Mouse (Mus musculus): ENCODE results near the gene Oscp1. TPM values are rescaled to one million over a fixed set of nuclear protein-coding genes. Genes with fewer than 3 reads are reported as not detected.
A peak's percentile ranks its signal among the peaks of the same experiment; 100 is the strongest.

The Oscp1 gene
- polyA plus RNA-seq, 1 experiment from 2014 or later = 32.0 TPM

GRCm38 (mm10) chr4:126051617-126052016, 6.7 kb upstream of the Oscp1 start:
- ATAC-seq (ENCODE audit: insufficient number of reproducible peaks, low FRiP score, low TSS enrichment, low read depth) = no peak
- 77% methylated on average over 7 of the region's 7 CpGs for WGBS

GRCm38 (mm10) chr4:126057207-126058133, 895 bp upstream of the Oscp1 start:
- Histone ChIP-seq H3K27ac (replicated peaks) (peak overlapping the region; percentile 51; the same call in 1 of the 2 replicates), H3K4me2 (replicated peaks) (peak overlapping the region; percentile 84), H3K4me1 (peaks cover 14% of the 10 kb centered on the region), H3K36me3 (peaks cover 33% of the 10 kb centered on the region), H3K9me3 (replicated peaks) (no peaks in the 10 kb centered on the region), H3K4me3 (replicated peaks) (peak overlapping the region; percentile 74), H3K27me3 (no peaks in the 10 kb centered on the region), H3K9ac (peak overlapping the region; percentile 59)
- no peak for ATAC-seq (ENCODE audit: insufficient number of reproducible peaks, low FRiP score, low TSS enrichment, low read depth)
- 13% methylated on average over 19 of the region's 19 CpGs for WGBS

More at GRCm38 (mm10) chr4:126051617-126052016, 6.7 kb upstream of the Oscp1 start:
- Histone ChIP-seq H3K9me3 (replicated peaks) (no peaks in the 10 kb centered on the region), H3K4me2 (replicated peaks) (no peak overlapping the region), H3K4me1 (peaks cover 13% of the 10 kb centered on the region), H3K36me3 (peaks cover 65% of the 10 kb centered on the region), H3K9ac (no peak overlapping the region), H3K27ac (replicated peaks) (no peak overlapping the region), H3K27me3 (no peaks in the 10 kb centered on the region), H3K4me3 (replicated peaks) (no peak overlapping the region)

GRCm38 (mm10) chr4:126058997-126059362, 615 bp downstream of the Oscp1 start:
- peak overlapping the region; percentile 59 for H3K9ac ChIP-seq
- no peaks in the 10 kb centered on the region for H3K27me3 ChIP-seq
- no peak overlapping the region for H3K27ac ChIP-seq (replicated peaks)
- WGBS = 35% methylated on average over 9 of the region's 9 CpGs
- H3K4me2 ChIP-seq (replicated peaks) = peak overlapping the region; percentile 84
- H3K4me1 ChIP-seq = peaks cover 14% of the 10 kb centered on the region
- H3K9me3 ChIP-seq (replicated peaks) = no peaks in the 10 kb centered on the region
- peaks cover 22% of the 10 kb centered on the region for H3K36me3 ChIP-seq
- H3K4me3 ChIP-seq (replicated peaks) = peak overlapping the region; percentile 74
- ATAC-seq (ENCODE audit: insufficient number of reproducible peaks, low FRiP score, low TSS enrichment, low read depth) = no peak

GRCm38 (mm10) chr4:126062856-126063255, 4.5 kb downstream of the Oscp1 start:
- no peak for ATAC-seq (ENCODE audit: insufficient number of reproducible peaks, low FRiP score, low TSS enrichment, low read depth)
- no peak overlapping the region for H3K27ac ChIP-seq (replicated peaks)
- peaks cover 6% of the 10 kb centered on the region for H3K4me1 ChIP-seq
- no peak overlapping the region for H3K9ac ChIP-seq
- 50% methylated on average over 1 of the region's 1 CpGs for WGBS
- H3K36me3 ChIP-seq = no peaks in the 10 kb centered on the region
- H3K9me3 ChIP-seq (replicated peaks) = no peaks in the 10 kb centered on the region
- no peak overlapping the region for H3K4me3 ChIP-seq (replicated peaks)
- H3K4me2 ChIP-seq (replicated peaks) = no peak overlapping the region
- no peaks in the 10 kb centered on the region for H3K27me3 ChIP-seq

- Histone ChIP-seq H3K9me3 (replicated peaks) (no peaks in the 10 kb centered on the region), H3K36me3 (no peaks in the 10 kb centered on the region), H3K4me2 (replicated peaks) (no peak overlapping the region), H3K9ac (no peak overlapping the region), H3K4me3 (replicated peaks) (no peak overlapping the region), H3K27me3 (no peaks in the 10 kb centered on the region), H3K4me1 (no peaks in the 10 kb centered on the region), H3K27ac (replicated peaks) (no peak overlapping the region)
- WGBS = 81% methylated on average over 7 of the region's 7 CpGs
- no peak for ATAC-seq (ENCODE audit: insufficient number of reproducible peaks, low FRiP score, low TSS enrichment, low read depth)
Observed at GRCm38 (mm10) chr4:126065241-126065640, 6.9 kb downstream of the Oscp1 start.

GRCm38 (mm10) chr4:126067401-126068077, 9.2 kb downstream of the Oscp1 start:
- Histone ChIP-seq H3K4me2 (replicated peaks) (no peak overlapping the region), H3K4me1 (no peaks in the 10 kb centered on the region), H3K9me3 (replicated peaks) (no peaks in the 10 kb centered on the region), H3K27ac (replicated peaks) (no peak overlapping the region), H3K9ac (no peak overlapping the region), H3K27me3 (no peaks in the 10 kb centered on the region), H3K36me3 (no peaks in the 10 kb centered on the region), H3K4me3 (replicated peaks) (no peak overlapping the region)
- 57% methylated on average over 15 of the region's 15 CpGs for WGBS
- ATAC-seq (ENCODE audit: insufficient number of reproducible peaks, low FRiP score, low TSS enrichment, low read depth) = 0 out of 2 replicates have a peak, but pooled peaks have one; percentile 29

GRCm38 (mm10) chr4:126068842-126069241, 10.5 kb downstream of the Oscp1 start:
- no peak for ATAC-seq (ENCODE audit: insufficient number of reproducible peaks, low FRiP score, low TSS enrichment, low read depth)
- no peaks in the 10 kb centered on the region for H3K4me1 ChIP-seq
- H3K27ac ChIP-seq (replicated peaks) = no peak overlapping the region
- H3K36me3 ChIP-seq = no peaks in the 10 kb centered on the region
- no peak overlapping the region for H3K9ac ChIP-seq
- no peaks in the 10 kb centered on the region for H3K9me3 ChIP-seq (replicated peaks)
- no peak overlapping the region for H3K4me2 ChIP-seq (replicated peaks)
- no peak overlapping the region for H3K4me3 ChIP-seq (replicated peaks)
- no peaks in the 10 kb centered on the region for H3K27me3 ChIP-seq
- 77% methylated on average over 6 of the region's 6 CpGs for WGBS

- Histone ChIP-seq H3K9me3 (replicated peaks) (no peaks in the 10 kb centered on the region), H3K4me3 (replicated peaks) (no peak overlapping the region), H3K27ac (replicated peaks) (no peak overlapping the region), H3K9ac (no peak overlapping the region), H3K36me3 (0 out of 2 replicates have a peak, but pooled peaks cover 6% of the 10 kb centered on the region), H3K4me1 (no peaks in the 10 kb centered on the region), H3K4me2 (replicated peaks) (no peak overlapping the region), H3K27me3 (no peaks in the 10 kb centered on the region)
- WGBS = 84% methylated on average over 6 of the region's 6 CpGs
- no peak for ATAC-seq (ENCODE audit: insufficient number of reproducible peaks, low FRiP score, low TSS enrichment, low read depth)
Observed at GRCm38 (mm10) chr4:126077833-126078232, 19.5 kb downstream of the Oscp1 start.

- no peak overlapping the region for H3K9ac ChIP-seq
- 83% methylated on average over 4 of the region's 4 CpGs for WGBS
- no peaks in the 10 kb centered on the region for H3K27me3 ChIP-seq
- H3K4me2 ChIP-seq (replicated peaks) = no peak overlapping the region
- no peak overlapping the region for H3K27ac ChIP-seq (replicated peaks)
- no peaks in the 10 kb centered on the region for H3K9me3 ChIP-seq (replicated peaks)
- 0 out of 2 replicates have a peak, but pooled peaks cover 9% of the 10 kb centered on the region for H3K36me3 ChIP-seq
- no peak overlapping the region for H3K4me3 ChIP-seq (replicated peaks)
- no peaks in the 10 kb centered on the region for H3K4me1 ChIP-seq
- ATAC-seq (ENCODE audit: insufficient number of reproducible peaks, low FRiP score, low TSS enrichment, low read depth) = no peak
Observed at GRCm38 (mm10) chr4:126079266-126079665, 20.9 kb downstream of the Oscp1 start.

- Histone ChIP-seq H3K27me3 (no peaks in the 10 kb centered on the region), H3K4me2 (replicated peaks) (no peak overlapping the region), H3K4me1 (peaks cover 5% of the 10 kb centered on the region; the same call in 1 of the 2 replicates), H3K36me3 (0 out of 2 replicates have a peak, but pooled peaks cover 3% of the 10 kb centered on the region), H3K9me3 (replicated peaks) (no peaks in the 10 kb centered on the region), H3K27ac (replicated peaks) (no peak overlapping the region), H3K4me3 (replicated peaks) (no peak overlapping the region), H3K9ac (no peak overlapping the region)
- no peak for ATAC-seq (ENCODE audit: insufficient number of reproducible peaks, low FRiP score, low TSS enrichment, low read depth)
- WGBS = 88% methylated on average over 1 of the region's 1 CpGs
Observed at GRCm38 (mm10) chr4:126081601-126082000, 23.2 kb downstream of the Oscp1 start.

- 87% methylated on average over 9 of the region's 9 CpGs for WGBS
- no peak for ATAC-seq (ENCODE audit: insufficient number of reproducible peaks, low FRiP score, low TSS enrichment, low read depth)
- Histone ChIP-seq H3K4me3 (replicated peaks) (no peak overlapping the region), H3K9me3 (replicated peaks) (no peaks in the 10 kb centered on the region), H3K27me3 (no peaks in the 10 kb centered on the region), H3K36me3 (0 out of 2 replicates have a peak, but pooled peaks cover 3% of the 10 kb centered on the region), H3K9ac (no peak overlapping the region), H3K4me1 (peaks cover 5% of the 10 kb centered on the region; the same call in 1 of the 2 replicates), H3K4me2 (replicated peaks) (no peak overlapping the region), H3K27ac (replicated peaks) (no peak overlapping the region)
Observed at GRCm38 (mm10) chr4:126083021-126083420, 24.7 kb downstream of the Oscp1 start.
